Mouse (Mus musculus) 3134 (cell line): Measurements from ENCODE around the gene Ythdf2.
"Not testable (repeated sequence)": the region's sequence is repeated elsewhere in the genome, so short reads cannot be mapped to it uniquely, and the experiment has no call there.

Experiments used
- DNase-seq: peaks from one replicate; pipeline ENCODE4 v3.0.0-alpha.2; 2011; ENCODE audit warnings: low spot score; ENCODE audit not compliant: insufficient read length; ENCODE audit errors: extremely low read depth

Ythdf2 gene

DNA sequence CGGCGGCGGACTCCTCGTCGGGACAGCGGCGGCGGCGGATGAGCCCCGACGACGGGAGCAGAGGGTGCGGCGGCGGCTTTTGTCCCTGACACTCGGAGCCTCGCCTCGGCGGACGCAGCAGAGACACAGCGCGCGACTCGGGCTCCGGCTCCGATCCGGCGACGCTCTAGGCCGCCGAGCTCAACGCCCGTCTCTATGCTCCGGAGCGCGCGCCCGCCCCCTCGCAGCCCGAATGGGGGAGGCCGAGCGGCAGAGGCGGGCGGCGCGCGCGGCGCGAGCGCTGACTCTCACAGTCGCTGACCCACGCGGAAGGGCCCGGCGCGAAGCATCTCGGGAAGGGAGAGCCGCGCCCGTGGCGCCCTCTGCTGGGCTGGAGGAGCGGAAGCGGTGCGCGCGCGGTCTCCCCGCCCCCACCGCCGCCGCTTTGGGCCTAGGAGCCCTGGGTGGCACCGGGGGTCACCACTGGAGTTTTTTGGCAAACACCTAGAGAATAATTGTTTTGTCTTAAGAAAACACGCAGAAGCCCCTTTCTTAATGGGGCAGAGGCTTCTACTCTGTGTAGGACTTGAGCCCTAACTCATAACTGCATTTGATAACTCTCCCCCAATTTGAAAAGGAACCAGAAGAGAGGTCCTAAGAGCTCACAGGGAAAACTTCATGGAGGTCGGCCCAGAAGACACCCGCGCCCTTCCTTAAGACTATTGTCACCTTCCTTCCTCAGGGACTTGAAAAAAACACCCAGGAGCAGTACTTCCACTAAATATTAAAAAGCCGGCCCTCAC is at the start of gene Ythdf2:
Gene Ythdf2 (minus strand): TSS at position 351 of the 782 bp plus-strand sequence.
- peak; percentile 93 for DNase-seq

DNA sequence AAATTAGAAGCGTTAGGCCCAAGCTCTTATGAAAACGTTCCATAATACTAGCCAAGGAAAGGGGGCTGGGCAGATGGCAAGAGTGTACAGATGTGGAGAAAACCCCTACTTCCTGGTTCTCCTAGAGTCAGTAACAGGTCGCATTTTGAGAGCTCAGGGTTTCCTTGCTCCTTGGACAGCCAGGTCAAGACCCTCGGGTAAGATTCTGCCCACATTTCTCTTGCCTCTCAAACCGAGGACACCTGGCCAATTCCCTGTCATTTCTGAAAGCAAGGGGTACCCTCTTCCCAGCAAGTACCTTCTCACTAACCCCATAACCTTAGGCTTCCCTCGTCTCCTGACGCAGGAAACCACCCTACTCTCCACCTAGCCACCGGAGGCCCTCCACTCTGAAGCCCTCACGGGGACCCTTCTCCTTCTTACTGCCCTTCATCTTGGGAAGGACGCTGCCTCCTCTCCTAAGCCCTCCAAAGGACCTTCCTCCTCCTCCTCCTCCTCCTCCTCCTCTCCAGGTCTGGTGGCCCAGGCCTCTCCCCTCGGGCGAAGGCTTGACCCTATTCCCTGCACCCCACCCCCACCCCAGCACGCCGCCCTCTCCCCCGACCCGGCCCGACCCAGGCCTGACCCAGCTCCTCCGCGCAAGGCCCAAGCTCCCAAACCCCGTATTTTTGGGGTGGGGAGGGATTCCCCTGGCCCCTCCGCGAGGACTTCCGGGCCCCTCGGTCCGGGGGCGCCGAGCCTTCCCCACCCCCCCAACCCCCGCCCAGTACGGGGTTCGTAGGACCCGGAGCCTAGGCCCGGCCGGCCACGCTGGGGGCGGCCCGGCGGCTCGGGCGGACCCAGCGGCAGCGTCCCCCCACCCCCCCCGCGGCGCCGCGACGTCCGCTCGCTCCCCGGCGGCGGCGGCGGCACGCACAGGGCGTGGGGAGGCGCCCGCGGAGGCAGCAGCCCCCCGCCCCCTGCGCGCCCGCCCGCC is 48.6 kb upstream of the Ythdf2 start:
- peak; percentile 63 for DNase-seq

DNA sequence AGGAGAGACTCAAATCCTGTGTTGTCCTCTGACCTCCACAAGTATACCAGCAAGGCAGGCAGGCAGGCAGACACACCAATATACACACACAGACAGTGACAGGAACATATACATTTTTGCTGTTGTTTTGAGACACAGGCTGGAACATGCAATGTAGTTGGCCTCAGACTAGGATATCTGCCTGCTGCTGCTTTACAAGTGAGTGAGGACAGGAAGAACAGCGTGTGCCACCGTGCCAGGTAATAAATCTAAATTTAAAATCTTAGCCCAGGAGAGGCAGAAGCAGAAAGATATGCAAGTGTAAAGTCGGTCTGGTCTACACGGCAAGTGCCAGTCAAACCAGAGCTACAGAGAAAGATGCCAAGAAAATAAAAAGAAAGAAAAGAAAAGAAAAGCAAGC is 47.1 kb upstream of the Ythdf2 start:
- DNase-seq = no peak

DNA sequence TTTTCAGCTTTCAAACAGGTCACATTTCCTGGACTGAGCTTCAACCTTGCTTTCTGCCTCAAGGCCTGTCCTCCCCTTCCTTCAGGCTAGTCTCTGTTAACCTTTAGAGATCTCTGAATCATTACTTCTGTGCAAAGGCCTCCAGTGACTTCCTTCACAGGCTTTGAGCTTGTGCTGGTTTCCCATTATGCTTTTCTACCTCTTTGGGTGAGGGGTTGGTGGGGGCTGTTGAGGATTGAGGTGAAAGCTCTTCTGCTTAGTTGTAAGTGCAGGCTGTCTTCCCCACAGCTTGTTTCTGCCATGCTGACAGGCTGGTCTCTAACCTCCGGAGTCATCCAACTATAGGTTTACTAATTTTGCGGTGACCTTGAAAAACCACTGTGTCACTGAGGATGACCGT is 44.3 kb upstream of the Ythdf2 start:
- DNase-seq = no peak

DNA sequence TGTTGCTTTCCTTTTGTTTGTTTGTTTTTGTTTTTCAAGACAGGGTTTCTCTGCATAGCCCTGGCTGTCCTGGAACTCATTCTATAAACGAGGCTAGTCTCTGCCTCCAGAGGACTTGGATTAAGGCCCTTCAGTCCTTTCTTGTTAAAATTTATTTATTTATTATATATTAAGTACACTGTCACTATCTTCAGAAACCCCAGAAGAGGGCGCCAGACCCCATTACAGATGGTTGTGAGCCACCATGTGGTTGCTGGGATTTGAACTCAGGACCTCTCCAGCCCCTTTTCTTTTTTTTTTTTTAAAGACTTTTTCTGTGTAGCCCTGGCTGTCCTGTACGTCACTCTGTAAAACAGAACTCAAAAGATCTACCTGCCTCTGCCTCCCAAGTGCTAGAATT is 42.9 kb upstream of the Ythdf2 start:
- no peak for DNase-seq

DNA sequence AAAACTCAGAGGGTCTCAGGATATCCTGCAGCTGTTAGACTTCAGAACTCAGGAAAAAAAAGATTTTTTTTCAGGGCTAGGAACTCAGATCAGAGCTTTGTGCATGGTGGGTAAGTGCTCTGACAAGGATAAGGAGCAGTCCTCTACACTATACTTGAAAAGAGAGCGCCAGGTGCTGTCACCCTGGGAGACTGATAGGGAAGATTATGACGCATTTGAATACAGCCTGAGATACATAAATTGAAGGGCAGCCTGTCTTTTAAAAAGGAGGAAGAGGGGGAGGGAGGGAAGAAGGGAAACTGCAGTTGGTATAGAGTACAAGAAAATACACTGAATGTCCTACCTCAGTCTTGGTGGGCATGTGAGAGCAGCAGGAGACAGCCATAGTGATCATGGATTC is 41.5 kb upstream of the Ythdf2 start:
- no peak for DNase-seq

DNA sequence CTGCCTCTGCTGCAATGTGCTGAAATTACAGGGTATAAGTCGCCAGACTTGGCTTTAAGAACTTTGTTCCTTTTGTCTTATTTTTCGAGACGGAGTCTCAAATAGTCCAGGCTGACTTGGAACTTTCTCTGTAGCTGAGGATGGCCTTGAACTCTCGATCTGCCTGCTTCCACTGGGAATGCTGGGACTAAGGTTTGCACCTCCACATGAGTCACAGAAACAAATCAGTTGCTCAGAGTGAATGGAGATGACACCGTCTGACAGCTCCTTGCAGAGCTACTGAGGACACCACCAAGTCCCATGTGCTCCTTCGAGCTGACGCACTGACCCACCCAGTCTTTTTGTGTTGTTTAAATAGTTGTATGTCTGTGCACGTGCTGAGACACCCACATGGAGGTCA is 41.0 kb upstream of the Ythdf2 start:
- no peak for DNase-seq

DNA sequence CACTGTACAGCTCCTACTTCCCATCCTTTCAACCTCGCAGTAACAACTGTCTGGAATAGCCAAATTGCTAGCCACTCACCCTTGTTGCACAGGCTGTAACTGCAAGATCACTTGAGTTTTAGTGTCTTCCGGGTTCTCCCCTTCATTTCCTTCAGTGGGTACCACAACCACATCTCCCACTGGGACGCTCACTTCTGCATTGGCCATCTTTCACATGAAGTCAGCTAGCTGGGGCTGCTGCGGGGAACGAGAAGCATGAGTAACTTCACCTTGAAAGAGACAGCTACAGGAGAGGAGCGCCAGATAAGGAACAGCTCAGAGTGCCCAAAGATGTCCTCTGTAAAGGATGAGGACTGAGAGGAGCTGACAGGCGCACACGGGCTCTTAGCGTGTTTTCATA is 39.5 kb upstream of the Ythdf2 start:
- DNase-seq = no peak

DNA sequence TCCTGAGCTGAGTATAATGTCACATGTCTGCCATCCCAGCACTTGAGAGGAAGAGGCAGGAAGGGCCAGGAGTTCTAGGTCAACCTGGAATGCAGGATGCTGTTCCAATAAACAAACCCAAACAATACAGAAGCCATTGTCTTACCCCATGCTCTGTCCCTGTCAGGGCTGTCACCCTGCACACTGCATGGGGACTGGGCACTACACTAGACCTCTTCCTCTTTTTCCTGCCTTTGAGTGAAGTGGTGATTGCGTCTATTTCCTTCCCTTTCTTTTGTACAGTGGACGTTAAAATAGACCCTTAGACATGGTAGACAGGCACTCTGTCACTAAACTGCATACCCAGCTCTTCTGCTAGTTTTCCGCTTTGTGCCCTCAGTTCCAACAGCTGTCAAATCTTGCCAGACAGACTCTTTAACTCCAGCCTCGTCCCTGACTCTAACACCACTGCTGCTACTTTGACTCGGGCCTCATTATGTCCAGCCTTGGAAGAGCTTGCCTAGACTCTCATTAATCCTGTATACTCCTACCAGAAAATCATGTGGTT is 35.4 kb upstream of the Ythdf2 start:
- DNase-seq = no peak

DNA sequence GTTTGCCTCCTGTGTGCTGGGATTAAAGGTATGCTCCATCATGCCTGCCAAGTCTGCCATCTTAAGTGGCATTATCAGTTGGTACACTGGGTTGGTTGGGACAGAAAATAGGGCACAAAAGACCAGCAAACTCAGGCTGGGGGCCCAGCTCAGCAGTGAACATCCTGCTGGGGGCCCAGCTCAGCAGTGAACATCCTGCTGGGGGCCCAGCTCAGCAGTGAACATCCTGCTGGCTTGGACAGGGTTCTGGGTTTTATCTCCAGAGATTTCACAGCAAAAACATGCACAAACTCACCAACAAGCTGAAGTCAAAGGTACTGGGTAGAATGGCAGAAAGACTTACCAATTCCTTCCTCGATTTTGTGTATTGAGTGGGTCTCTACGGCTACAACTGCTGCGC is 33.5 kb upstream of the Ythdf2 start:
- DNase-seq = no peak

DNA sequence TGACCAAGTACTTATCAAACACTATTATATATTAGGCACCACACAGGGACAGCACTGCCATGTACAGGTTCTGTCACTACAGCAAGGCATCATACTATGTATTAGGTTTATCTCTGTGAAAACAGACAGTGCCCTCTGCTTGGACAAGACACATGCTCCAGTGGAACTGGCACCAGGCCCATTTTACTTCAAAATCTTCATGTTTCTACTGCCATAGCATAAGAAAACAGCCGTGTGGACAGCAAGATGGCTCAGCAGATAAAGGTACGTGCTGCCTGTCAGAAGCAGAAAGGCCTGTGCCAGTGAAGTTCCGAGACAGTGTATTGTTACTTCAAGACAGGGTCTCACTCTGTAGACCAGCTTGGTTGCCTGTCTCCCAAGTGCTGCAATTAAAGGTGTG is 29.1 kb upstream of the Ythdf2 start:
- DNase-seq = no peak

DNA sequence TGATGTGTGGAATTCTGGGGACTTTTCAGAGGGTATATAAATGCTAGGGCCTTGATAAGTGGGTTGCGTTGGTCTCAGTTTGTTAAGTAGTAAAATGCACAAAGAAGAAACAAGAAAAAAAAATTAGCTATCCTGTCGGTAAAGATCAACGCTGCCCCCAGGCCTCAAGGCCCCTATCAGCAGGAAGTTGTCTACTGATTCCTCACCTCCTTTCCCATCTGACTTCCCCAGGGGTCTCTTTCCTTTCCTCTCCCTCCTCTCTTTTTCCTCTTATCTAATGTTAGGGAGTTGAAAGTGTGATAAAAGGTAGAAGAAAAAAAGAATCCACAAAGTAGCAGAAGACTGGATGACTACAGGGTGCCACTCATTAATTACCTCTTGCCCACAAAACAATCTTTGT is 28.3 kb upstream of the Ythdf2 start:
- DNase-seq = no peak

DNA sequence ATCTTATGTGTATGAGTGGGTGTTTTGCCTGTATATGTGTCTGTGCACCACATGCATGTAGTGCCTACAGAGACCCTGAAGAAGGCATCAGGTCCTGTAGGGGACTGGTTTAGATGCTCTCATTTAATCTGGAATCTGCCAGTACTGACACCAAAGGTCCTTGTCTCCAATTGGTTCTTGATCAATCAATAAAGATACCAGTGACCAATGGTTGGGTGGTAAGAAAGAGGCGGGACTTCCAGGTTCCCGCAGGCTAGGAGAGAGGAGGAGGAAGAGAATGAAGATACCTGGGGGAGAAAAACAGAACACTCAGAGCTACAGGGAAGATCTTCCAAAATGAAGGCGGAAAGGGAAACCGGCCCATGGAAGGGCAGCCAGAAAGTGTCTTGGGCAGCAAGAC is 26.3 kb upstream of the Ythdf2 start:
- DNase-seq = no peak

DNA sequence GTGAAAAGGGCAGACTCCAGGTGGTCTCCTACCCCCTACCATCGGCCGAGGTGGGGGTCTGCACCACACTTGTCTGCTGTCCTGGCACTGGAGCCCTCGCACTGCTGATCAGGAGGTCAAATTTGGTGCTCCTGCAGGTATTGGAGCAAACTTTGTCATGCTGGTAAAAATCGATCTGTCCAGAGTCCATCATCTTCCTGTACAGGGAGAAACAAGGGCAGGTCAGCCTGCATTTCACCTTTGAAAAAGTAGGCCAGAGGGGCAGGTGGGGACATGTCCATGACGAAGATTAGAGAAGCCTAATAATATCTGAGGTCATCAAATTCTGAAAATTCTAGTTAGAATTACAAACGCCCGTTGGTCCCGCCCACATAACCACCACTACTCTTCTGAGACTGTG is 22.6 kb upstream of the Ythdf2 start:
- DNase-seq = no peak

DNA sequence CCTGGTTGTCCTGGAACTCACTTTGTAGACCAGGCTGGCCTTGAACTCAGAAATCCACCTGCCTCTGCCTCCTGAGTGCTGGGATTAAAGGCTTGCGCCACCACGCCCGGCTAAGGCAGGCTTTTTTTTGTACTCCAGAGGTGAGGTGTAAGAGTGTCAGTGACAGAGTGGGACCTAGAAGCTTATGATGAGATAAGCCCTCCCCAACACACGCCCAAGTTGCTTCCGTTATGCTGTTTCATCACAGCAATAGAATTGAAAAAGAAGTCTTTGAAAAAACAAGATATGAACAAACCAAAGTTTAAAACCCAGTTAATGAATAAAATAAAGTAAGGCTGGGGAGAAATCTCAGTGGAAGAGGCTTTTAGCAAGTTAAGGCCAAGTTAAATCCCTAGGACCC is 18.3 kb upstream of the Ythdf2 start:
- DNase-seq = no peak

DNA sequence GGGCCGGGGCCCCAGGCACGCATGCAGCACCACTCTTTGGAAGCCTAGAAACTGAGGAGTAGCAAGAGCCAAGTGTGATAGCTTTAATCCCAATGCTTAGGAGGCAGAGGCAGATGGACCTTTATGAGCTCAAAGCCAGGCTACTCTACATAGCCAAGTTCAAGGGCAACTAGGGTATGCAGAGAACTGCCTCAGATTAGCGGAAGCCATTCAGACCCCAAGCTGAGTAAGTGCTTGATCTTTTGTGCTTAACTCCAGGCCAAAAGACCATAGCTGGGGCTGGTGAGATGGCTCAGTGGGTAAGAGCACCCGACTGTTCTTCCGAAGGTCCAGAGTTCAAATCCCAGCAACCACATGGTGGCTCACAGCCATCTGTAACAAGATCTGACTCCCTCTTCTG is 9.9 kb upstream of the Ythdf2 start:
- not testable (repeated sequence) for DNase-seq

DNA sequence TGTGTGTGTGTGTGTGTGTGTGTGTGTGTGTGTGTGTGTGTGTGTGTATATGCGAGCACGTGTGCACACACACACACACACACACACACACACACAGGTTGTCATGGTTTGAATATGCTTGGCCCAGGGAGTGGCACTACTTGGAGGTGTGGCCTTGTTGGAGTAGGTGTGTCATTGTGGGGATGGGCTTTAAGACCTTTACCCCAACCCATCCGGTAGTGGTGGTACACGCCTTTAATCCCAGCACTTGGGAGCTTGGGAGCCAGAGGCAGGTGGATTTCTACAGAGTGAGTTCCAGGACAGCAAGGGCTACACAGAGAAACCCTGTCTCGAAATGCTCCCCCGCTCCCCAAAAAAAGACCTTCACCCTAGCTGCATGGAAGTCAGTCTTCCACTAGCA is 6.3 kb upstream of the Ythdf2 start:
- DNase-seq = not testable (repeated sequence)

DNA sequence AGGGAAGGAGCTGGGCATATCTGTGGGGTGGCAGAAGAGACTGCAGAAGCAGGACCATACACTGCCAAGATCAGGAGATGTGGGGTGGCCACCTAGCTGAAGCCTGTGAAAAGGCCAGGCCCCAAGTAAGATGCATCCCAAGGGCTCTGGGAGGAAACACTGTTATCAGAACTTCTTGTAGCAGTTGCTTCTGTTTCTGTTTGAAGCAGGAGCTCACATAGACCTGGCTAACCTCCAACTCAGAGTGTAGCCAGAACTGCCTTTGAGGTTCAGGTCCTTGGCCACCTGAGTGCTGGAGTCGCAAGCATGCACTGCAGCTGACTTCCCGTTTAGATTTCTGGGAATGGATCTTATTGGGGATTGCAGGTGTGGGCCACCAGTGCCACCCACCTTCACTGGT is 5.7 kb upstream of the Ythdf2 start:
- no peak for DNase-seq

DNA sequence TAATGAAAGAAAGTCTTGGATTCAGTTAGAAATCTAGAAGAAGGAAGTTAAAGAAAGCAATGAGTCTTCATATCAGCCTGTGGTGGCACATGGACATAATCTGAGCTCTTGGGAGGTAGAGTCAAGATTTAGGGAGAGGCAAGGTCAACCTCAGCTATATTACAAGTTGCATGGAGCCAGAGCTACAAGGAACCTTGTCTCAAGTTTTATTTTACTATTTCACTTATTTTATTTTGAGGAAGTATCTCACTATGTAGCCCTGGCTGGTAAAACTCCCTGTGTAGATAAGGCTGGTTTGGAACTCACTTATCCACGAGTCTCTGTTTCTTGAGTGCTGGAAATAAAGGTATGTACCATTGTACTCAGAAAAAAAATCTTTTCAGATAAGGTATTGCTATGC is 4.5 kb upstream of the Ythdf2 start:
- DNase-seq = no peak

DNA sequence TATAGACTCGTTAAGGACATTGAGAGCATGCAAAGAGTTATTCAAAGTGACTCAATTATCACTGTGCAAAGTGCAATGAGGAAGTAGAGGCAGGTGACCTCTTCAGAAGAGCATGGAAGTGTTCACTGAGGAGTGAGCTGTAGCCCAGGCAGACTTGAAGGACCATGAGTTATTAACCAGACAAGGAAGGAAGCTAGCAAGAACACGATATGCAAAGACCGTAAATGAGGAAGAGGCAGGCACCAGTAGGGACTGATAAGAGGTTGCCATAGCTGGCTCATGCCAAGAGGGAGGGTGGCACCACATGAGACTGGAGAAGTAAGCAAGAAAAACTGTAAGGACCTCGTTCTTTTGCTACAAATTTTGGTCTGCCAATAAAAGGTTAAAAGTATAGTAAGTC is 2.7 kb upstream of the Ythdf2 start:
- DNase-seq = no peak

DNA sequence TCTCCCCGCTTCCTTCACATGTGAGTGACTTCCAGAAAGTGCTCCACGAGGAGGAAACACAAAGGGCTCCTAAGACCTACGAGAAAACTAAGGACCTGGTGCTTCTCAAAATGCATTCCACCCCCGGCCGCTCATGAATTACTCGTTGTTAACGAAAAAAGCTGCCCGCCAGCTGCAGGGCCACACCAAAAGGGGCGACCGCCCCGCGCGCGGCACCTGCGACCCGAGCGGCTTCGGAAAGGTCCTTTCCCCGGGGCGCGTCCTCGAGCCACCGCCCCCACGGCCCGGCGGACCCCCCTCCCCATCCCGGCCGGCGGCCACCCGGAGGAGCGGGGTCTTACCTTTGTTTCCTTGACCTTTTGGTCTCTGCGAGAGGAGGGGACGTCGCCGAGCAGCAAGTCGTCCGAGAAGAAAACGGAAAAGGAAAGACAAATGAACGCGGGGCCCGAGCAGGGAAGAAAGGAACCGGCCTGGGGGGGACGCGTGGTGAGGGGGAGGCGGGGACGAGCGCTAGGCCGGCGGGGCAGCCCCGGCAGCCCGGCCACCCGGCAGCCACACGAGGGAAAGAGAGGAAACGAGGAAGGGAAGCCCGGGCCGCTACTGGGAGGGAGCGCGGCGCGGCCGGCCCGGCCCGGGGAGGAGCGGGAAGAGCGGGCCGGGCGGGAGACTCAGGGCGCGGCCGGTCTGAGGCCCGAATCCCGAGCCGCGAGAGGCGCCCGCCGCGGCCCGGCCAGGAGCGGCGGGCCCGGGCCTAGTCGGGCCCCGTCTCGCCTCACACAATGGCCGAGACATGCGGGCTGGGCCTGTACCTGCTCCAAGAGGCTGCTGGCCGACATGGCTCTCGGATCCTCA is 786 bp downstream of the Ythdf2 start:
- peak; percentile 26 for DNase-seq
